In genomic region chr9:96823541-96823940, GRCm38 (mm10) we compare ENCODE assay signal across 20 mouse cellular contexts.
A peak's percentile ranks its signal among the peaks of the same experiment; 100 is the strongest.
DNase-seq lines count a peak whose midpoint lies in the region; ATAC-seq and TF ChIP-seq lines count a peak whose summit lies in the region.
"Had no signal": no experiment of that assay in that cellular context is flagged by ENCODE, and none has a peak within 500 bp of the region (broad histone marks: within the 10 kb centered on the region; RNA-seq: fewer than 3 reads in every experiment).

No protein-coding gene starts in this region.

- H3K27me3 ChIP-seq in heart, postnatal 0 days (ENCODE audit: control insufficient read depth, insufficient read depth, low read length) = no peaks in the 10 kb centered on the region
- no peaks in the 10 kb centered on the region for H3K27me3 ChIP-seq in midbrain, embryonic 16.5 days (ENCODE audit: control insufficient read depth, insufficient read depth, low read depth, low read length)
- no peaks in the 10 kb centered on the region for H3K27me3 ChIP-seq in midbrain, embryonic 10.5 days (ENCODE audit: low read depth, poor library complexity, severe bottlenecking)
- no peaks in the 10 kb centered on the region for H3K27me3 ChIP-seq in myocyte (ENCODE audit: control insufficient read depth, insufficient read depth, insufficient read length)
- H3K27me3 ChIP-seq: CH12.LX; forebrain, embryonic 13.5 days; kidney, embryonic 15.5 days; limb, embryonic 12.5 days; midbrain, embryonic 13.5 days; stomach, embryonic 15.5 days had no signal

- no peaks in the 10 kb centered on the region for H3K79me2 ChIP-seq in myocyte (ENCODE audit: control insufficient read depth, insufficient read depth)

- no peak overlapping the region for H3K4me3 ChIP-seq in heart, postnatal 0 days (ENCODE audit: low read depth, low read length)
- no peak overlapping the region for H3K4me3 ChIP-seq in midbrain, embryonic 16.5 days (ENCODE audit: low read depth, low read length)
- H3K4me3 ChIP-seq in midbrain, embryonic 10.5 days = no peak overlapping the region
- H3K4me3 ChIP-seq in myocyte = no peak overlapping the region
- H3K4me3 ChIP-seq: forebrain, embryonic 13.5 days; heart, embryonic 10.5 days; kidney, embryonic 15.5 days; limb, embryonic 12.5 days; midbrain, embryonic 13.5 days; stomach, embryonic 15.5 days had no signal

- no peaks in the 10 kb centered on the region for H3K9me3 ChIP-seq in heart, postnatal 0 days (replicated peaks; ENCODE audit: control insufficient read depth, low read length)
- no peaks in the 10 kb centered on the region for H3K9me3 ChIP-seq in midbrain, embryonic 16.5 days (replicated peaks; ENCODE audit: control insufficient read depth, low read length, poor library complexity, severe bottlenecking)
- H3K9me3 ChIP-seq in midbrain, embryonic 10.5 days (replicated peaks) = no peaks in the 10 kb centered on the region
- H3K9me3 ChIP-seq: forebrain, embryonic 13.5 days; heart, embryonic 10.5 days; kidney, embryonic 15.5 days; limb, embryonic 12.5 days; midbrain, embryonic 13.5 days; stomach, embryonic 15.5 days had no signal

- TF ChIP-seq CTCF in heart, postnatal 0 days (IDR thresholded peaks at IDR 0.05; ENCODE audit: low read depth) = no peak

- H3K27ac ChIP-seq in heart, postnatal 0 days (ENCODE audit: low read depth) = peak overlapping the region; percentile 55; the same call in 1 of the 2 replicates
- H3K27ac ChIP-seq in midbrain, embryonic 16.5 days (ENCODE audit: low read length) = no peak overlapping the region
- no peak overlapping the region for H3K27ac ChIP-seq in midbrain, embryonic 10.5 days (replicated peaks)
- H3K27ac ChIP-seq: heart, embryonic 10.5 days; hindbrain, postnatal 0 days; kidney, embryonic 15.5 days; limb, embryonic 12.5 days; liver, embryonic 14.5 days; midbrain, embryonic 13.5 days; stomach, embryonic 15.5 days had no signal

- no peak for TF ChIP-seq EP300 in heart, postnatal 0 days (IDR thresholded peaks at IDR 0.05; ENCODE audit: low read depth)

- H3ac ChIP-seq in myocyte (ENCODE audit: control insufficient read depth, insufficient read length) = no peak overlapping the region

- no peak for TF ChIP-seq POLR2A in myocyte (IDR thresholded peaks at IDR 0.05; ENCODE audit: insufficient read length, low read depth)

- DNase-seq in cerebellum, adult 9-11 months = peak; percentile 60
- DNase-seq in cerebellum, adult 11 months = no peak
- no peak for DNase-seq in heart, postnatal 0 days (ENCODE audit: low spot score)
- DNase-seq in heart, adult 9 months (ENCODE audit: low spot score in 2 of 2) = no peak
- no peak for DNase-seq in midbrain, embryonic 10.5 days (ENCODE audit: low spot score)
- DNase-seq in thymus, postnatal 36 days = no peak
- DNase-seq: B cell, adult 2 months; lung, embryonic 14.5 days; thymus, adult 2 months had no signal

- ATAC-seq in heart, postnatal 0 days (ENCODE audit: insufficient read depth, low read depth) = no peak
- no peak for ATAC-seq in midbrain, embryonic 16.5 days
- ATAC-seq: forebrain, embryonic 13.5 days; hindbrain, postnatal 0 days; midbrain, embryonic 13.5 days had no signal

- peaks cover 8% of the 10 kb centered on the region; the same call in 1 of the 2 replicates for H3K4me1 ChIP-seq in heart, postnatal 0 days (ENCODE audit: control insufficient read depth, insufficient read depth)
- H3K4me1 ChIP-seq in midbrain, embryonic 16.5 days (ENCODE audit: control insufficient read depth, insufficient read depth, low read length) = peaks cover 3% of the 10 kb centered on the region; the same call in 1 of the 2 replicates
- H3K4me1 ChIP-seq in midbrain, embryonic 10.5 days = no peaks in the 10 kb centered on the region
- H3K4me1 ChIP-seq: forebrain, embryonic 13.5 days; kidney, embryonic 15.5 days; stomach, embryonic 15.5 days had no signal

- peaks cover 11% of the 10 kb centered on the region; the same call in 1 of the 2 replicates for H3K36me3 ChIP-seq in heart, postnatal 0 days (replicated peaks; ENCODE audit: control insufficient read depth, insufficient read depth, low read length)
- peaks cover 9% of the 10 kb centered on the region; the same call in 1 of the 2 replicates for H3K36me3 ChIP-seq in midbrain, embryonic 16.5 days (ENCODE audit: control insufficient read depth, insufficient read depth, low read length)
- peaks cover 48% of the 10 kb centered on the region for H3K36me3 ChIP-seq in midbrain, embryonic 10.5 days
- no peaks in the 10 kb centered on the region for H3K36me3 ChIP-seq in myocyte (ENCODE audit: control insufficient read depth, insufficient read depth)

- H3K9ac ChIP-seq in heart, postnatal 0 days (replicated peaks; ENCODE audit: low read depth, low read length) = no peak overlapping the region
- 0 out of 2 replicates have a peak overlapping the region, but pooled peaks have one; percentile 20 for H3K9ac ChIP-seq in midbrain, embryonic 16.5 days (ENCODE audit: low read depth, low read length)
- H3K9ac ChIP-seq: forebrain, embryonic 13.5 days; kidney, embryonic 15.5 days; limb, embryonic 12.5 days; liver, embryonic 14.5 days; lung, embryonic 14.5 days; midbrain, embryonic 13.5 days; stomach, embryonic 15.5 days had no signal

- H3K4me2 ChIP-seq in heart, postnatal 0 days (ENCODE audit: low read depth, low read length) = no peak overlapping the region
- H3K4me2 ChIP-seq in midbrain, embryonic 16.5 days (ENCODE audit: low read length) = no peak overlapping the region
- peak overlapping the region; percentile 38 for H3K4me2 ChIP-seq in myocyte (ENCODE audit: low read depth)
- H3K4me2 ChIP-seq: forebrain, embryonic 13.5 days; kidney, embryonic 15.5 days; limb, embryonic 12.5 days; lung, embryonic 14.5 days; midbrain, embryonic 13.5 days; stomach, embryonic 15.5 days had no signal

- WGBS in heart, postnatal 0 days = 35% methylated on average over 5 of the region's 5 CpGs
- WGBS in midbrain, embryonic 16.5 days = 74% methylated on average over 5 of the region's 5 CpGs
- WGBS in midbrain, embryonic 10.5 days = 92% methylated on average over 5 of the region's 5 CpGs

TF ChIP-seq in myocyte, 11 proteins besides CTCF, POLR2A, EP300 and RAD21:
- no peak for TF ChIP-seq SRF (IDR thresholded peaks at IDR 0.05; ENCODE audit: control insufficient read depth, insufficient read length, low read depth)
- TF ChIP-seq E2F4 (IDR thresholded peaks at IDR 0.05; ENCODE audit: insufficient read depth) = no peak
